Mouse (Mus musculus): ENCODE results near the gene Arhgap25.

The Arhgap25 gene

GRCm38 (mm10) chr6:87436745-87437144 is 96.3 kb downstream of the Arhgap25 start:
- DNase-seq: no peak

GRCm38 (mm10) chr6:87435791-87436190 is 97.3 kb downstream of the Arhgap25 start:
- no peak for DNase-seq

DNA sequence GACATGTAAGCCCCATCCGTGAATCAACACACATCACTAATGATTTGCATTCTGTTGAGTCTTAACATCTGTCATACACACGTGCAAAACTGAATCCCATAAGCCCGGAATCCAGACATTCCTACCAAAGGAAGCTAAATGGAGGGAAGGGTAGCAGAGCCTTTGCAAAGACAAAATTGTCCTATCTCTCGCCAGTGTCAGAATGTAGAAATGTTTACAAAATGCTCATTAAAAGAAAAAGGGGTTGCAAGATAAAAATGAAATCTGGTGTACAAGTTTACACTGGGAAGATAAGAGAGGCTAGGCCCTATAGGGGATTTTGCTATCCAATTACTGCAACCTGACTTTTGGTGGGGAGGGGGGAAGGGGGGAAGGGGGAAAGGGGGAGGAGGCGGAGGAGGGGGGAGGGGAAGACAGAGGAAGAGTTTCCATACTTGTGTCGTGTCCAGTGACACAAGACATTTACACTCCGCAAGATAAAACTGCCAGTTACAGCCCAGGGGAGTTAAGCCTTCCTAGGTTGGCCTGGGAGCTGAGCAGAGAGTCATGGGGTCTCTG is 104.5 kb downstream of the Arhgap25 start, which contains the start of gene Bmp10:
Gene Bmp10 (plus strand): TSS at position 508 of the 558 bp plus-strand sequence.
- no peak for DNase-seq

- no peak for DNase-seq
These were observed 105.4 kb downstream of the Arhgap25 start for GRCm38 (mm10) chr6:87427616-87428015.

DNA sequence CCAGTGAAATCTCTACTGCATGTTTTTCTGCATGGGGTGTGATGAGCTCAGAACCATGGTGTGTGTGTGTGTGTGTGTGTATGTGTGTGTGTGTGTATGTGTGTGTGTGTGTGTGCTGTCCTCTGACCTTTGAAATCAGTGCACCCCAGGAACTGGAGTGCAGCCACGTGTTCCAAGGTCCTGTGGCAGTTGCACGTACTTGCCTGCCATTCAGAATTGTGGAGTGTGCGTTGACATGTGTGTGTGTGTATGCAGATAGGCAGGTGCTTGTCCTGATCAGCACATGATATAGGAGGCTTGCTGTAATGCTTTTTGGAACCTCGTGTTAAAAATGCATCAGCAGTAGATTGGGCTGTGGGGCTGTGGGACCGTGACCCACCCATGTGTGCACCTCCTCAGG is 106.1 kb downstream of the Arhgap25 start:
- DNase-seq: no peak

GRCm38 (mm10) chr6:87424037-87424816 is 108.8 kb downstream of the Arhgap25 start:
- DNase-seq: no peak

DNA sequence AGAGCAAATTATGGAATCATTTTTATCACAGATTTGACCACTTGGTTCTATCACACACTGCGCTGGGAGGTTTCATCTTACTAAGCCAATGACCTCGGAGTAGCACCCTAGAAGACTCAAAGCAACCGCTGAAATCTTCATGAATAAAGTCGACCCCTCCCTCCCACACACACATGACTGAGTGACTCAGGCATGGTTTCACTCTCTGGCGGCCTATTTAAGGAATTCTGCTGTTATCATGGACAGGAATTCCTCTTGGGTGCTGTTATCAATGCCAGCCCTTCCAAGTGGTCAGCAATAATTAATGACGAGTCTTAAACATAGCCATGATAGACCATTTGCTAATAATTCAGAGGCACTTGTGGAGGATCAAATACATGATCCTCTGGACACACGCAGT is 110.8 kb downstream of the Arhgap25 start:
- DNase-seq: no peak

GRCm38 (mm10) chr6:87412011-87412410 is 121.0 kb downstream of the Arhgap25 start:
- DNase-seq: no peak
